Mouse (Mus musculus) limb, embryonic 11.5 days (tissue): ENCODE measurements around the gene Npb. TPM values are rescaled to one million over a fixed set of nuclear protein-coding genes. Genes with fewer than 3 reads are reported as not detected.

Experiments
- ATAC-seq: fragments of 200-750 bp; cut with Nextera tagmentation; 2 replicates; pipeline ENCODE4 v1.8.0; 2017; ENCODE audit warnings: low read depth; ENCODE audit not compliant: insufficient number of reproducible peaks, low FRiP score, low TSS enrichment
- DNase-seq: peaks from one replicate; pipeline ENCODE4 v3.0.0-alpha.2; 2015; ENCODE audit warnings: low spot score
- H3K27ac ChIP-seq: fragments of 300-500 bp; sonication (generic); replicated peaks from 2 replicates; pipeline ENCODE4 v1.5.1; 2014; ENCODE audit warnings: low read depth, mild to moderate bottlenecking, low read length
- H3K27me3 ChIP-seq: fragments of 300-500 bp; sonication (generic); 2 replicates; pipeline ENCODE4 v1.6.1; 2014; ENCODE audit warnings: mild to moderate bottlenecking, low read length, mixed read lengths; ENCODE audit not compliant: control insufficient read depth, insufficient read depth
- H3K36me3 ChIP-seq: fragments of 300-500 bp; sonication (generic); 2 replicates; pipeline ENCODE4 v1.6.1; 2014; ENCODE audit warnings: mild to moderate bottlenecking, low read length, moderate library complexity, mixed read lengths; ENCODE audit not compliant: control insufficient read depth, insufficient read depth
- H3K4me1 ChIP-seq: fragments of 300-500 bp; sonication (generic); 2 replicates; pipeline ENCODE4 v1.6.1; 2014; ENCODE audit warnings: low read length, mixed read lengths; ENCODE audit not compliant: control insufficient read depth, insufficient read depth
- H3K4me2 ChIP-seq: fragments of 300-500 bp; sonication (generic); 2 replicates; pipeline ENCODE4 v1.6.1; 2014; ENCODE audit warnings: low read depth, mild to moderate bottlenecking, moderate library complexity; ENCODE audit not compliant: severe bottlenecking
- H3K4me3 ChIP-seq: fragments of 300-500 bp; sonication (generic); 2 replicates; pipeline ENCODE4 v1.5.1; 2014; ENCODE audit warnings: low read depth, low read length
- H3K9ac ChIP-seq: fragments of 300-500 bp; sonication (generic); 2 replicates; pipeline ENCODE4 v1.6.1; 2014; ENCODE audit warnings: mild to moderate bottlenecking, low read length
- H3K9me3 ChIP-seq: fragments of 300-500 bp; sonication (generic); 2 replicates; pipeline ENCODE4 v1.6.1; 2016; ENCODE audit warnings: low read length; ENCODE audit not compliant: control insufficient read depth
- WGBS: fragments of 180-500 bp; shearing (Covaris S2); extraction: QIAGEN DNeasy Blood & Tissue Kit; methylation state at CpG from one replicate; pipeline ENCODE4 v1.1.7; 2014; 5-methylcytosine and 5-hydroxymethylcytosine counted together
- polyA plus RNA-seq: library from polyadenylated mRNA; unstranded; fragments of >200 nt; fragmentation: Nextera tagmentation; extraction: Ambion mirVana; gene quantifications from 2 replicates; pipeline ENCODE4 v1.2.1, GENCODE M21; 2014

Npb gene
- polyA plus RNA-seq, 1 experiment from 2014 or later = 1.4 TPM

GRCm38 (mm10) chr11:120603545-120603944, 4.7 kb upstream of the Npb start:
- Histone ChIP-seq H3K27me3 (0 out of 2 replicates have a peak, but pooled peaks cover 4% of the 10 kb centered on the region), H3K4me2 (no peak overlapping the region), H3K4me3 (no peak overlapping the region), H3K36me3 (peaks cover 12% of the 10 kb centered on the region), H3K9me3 (no peaks in the 10 kb centered on the region), H3K27ac (no peak overlapping the region), H3K9ac (no peak overlapping the region), H3K4me1 (peaks cover 6% of the 10 kb centered on the region)
- DNase-seq (no peak), ATAC-seq (no peak)
- WGBS = 91% methylated on average over 2 of the region's 2 CpGs

GRCm38 (mm10) chr11:120605667-120606066, 2.6 kb upstream of the Npb start:
- Histone ChIP-seq H3K9me3 (no peaks in the 10 kb centered on the region), H3K36me3 (peaks cover 12% of the 10 kb centered on the region), H3K9ac (no peak overlapping the region), H3K4me1 (peaks cover 6% of the 10 kb centered on the region; the same call in 1 of the 2 replicates), H3K4me3 (no peak overlapping the region), H3K4me2 (no peak overlapping the region), H3K27ac (no peak overlapping the region), H3K27me3 (0 out of 2 replicates have a peak, but pooled peaks cover 10% of the 10 kb centered on the region)
- ATAC-seq (no peak), DNase-seq (no peak)
- 91% methylated on average over 7 of the region's 7 CpGs for WGBS

GRCm38 (mm10) chr11:120606764-120607163, 1.5 kb upstream of the Npb start:
- Histone ChIP-seq H3K4me3 (no peak overlapping the region), H3K36me3 (peaks cover 12% of the 10 kb centered on the region), H3K9me3 (no peaks in the 10 kb centered on the region), H3K27ac (no peak overlapping the region), H3K9ac (no peak overlapping the region), H3K27me3 (0 out of 2 replicates have a peak, but pooled peaks cover 10% of the 10 kb centered on the region), H3K4me1 (peaks cover 6% of the 10 kb centered on the region; the same call in 1 of the 2 replicates), H3K4me2 (no peak overlapping the region)
- 79% methylated on average over 4 of the region's 4 CpGs for WGBS
- no peak for DNase-seq
- ATAC-seq = no peak

GRCm38 (mm10) chr11:120609250-120609649, 973 bp downstream of the Npb start:
- 42% methylated on average over 8 of the region's 8 CpGs for WGBS
- Histone ChIP-seq H3K4me1 (peaks cover 6% of the 10 kb centered on the region; the same call in 1 of the 2 replicates), H3K4me2 (no peak overlapping the region), H3K9me3 (no peaks in the 10 kb centered on the region), H3K27ac (no peak overlapping the region), H3K36me3 (peaks cover 10% of the 10 kb centered on the region), H3K27me3 (0 out of 2 replicates have a peak, but pooled peaks cover 10% of the 10 kb centered on the region), H3K9ac (no peak overlapping the region; the same call in 1 of the 2 replicates), H3K4me3 (no peak overlapping the region)
- DNase-seq = no peak
- no peak for ATAC-seq

- peaks cover 10% of the 10 kb centered on the region for H3K36me3 ChIP-seq
- ATAC-seq (no peak), DNase-seq (no peak)
- no peak overlapping the region for H3K27ac ChIP-seq
- no peaks in the 10 kb centered on the region for H3K9me3 ChIP-seq
- H3K4me2 ChIP-seq = no peak overlapping the region
- H3K9ac ChIP-seq = no peak overlapping the region
- H3K27me3 ChIP-seq = 0 out of 2 replicates have a peak, but pooled peaks cover 10% of the 10 kb centered on the region
- 84% methylated on average over 9 of the region's 9 CpGs for WGBS
- H3K4me1 ChIP-seq = peaks cover 6% of the 10 kb centered on the region; the same call in 1 of the 2 replicates
- no peak overlapping the region for H3K4me3 ChIP-seq
These were observed 2.3 kb downstream of the Npb start for GRCm38 (mm10) chr11:120610477-120611046.

GRCm38 (mm10) chr11:120612763-120613162, 4.5 kb downstream of the Npb start:
- H3K36me3 ChIP-seq = peaks cover 7% of the 10 kb centered on the region
- DNase-seq = peak; percentile 78
- no peaks in the 10 kb centered on the region for H3K9me3 ChIP-seq
- no peak overlapping the region for H3K9ac ChIP-seq
- H3K27me3 ChIP-seq = 0 out of 2 replicates have a peak, but pooled peaks cover 6% of the 10 kb centered on the region
- H3K4me1 ChIP-seq = peaks cover 14% of the 10 kb centered on the region
- ATAC-seq = no peak
- H3K4me2 ChIP-seq = no peak overlapping the region
- no peak overlapping the region for H3K27ac ChIP-seq
- H3K4me3 ChIP-seq = no peak overlapping the region
- WGBS = 36% methylated on average over 6 of the region's 6 CpGs

- H3K9me3 ChIP-seq = no peaks in the 10 kb centered on the region
- WGBS = 86% methylated on average over 10 of the region's 10 CpGs
- no peak overlapping the region for H3K27ac ChIP-seq
- no peak overlapping the region for H3K4me2 ChIP-seq
- 0 out of 2 replicates have a peak, but pooled peaks cover 6% of the 10 kb centered on the region for H3K27me3 ChIP-seq
- no peak for DNase-seq
- no peak overlapping the region for H3K9ac ChIP-seq
- peaks cover 16% of the 10 kb centered on the region for H3K4me1 ChIP-seq
- peaks cover 8% of the 10 kb centered on the region for H3K36me3 ChIP-seq
- ATAC-seq = no peak
- H3K4me3 ChIP-seq = no peak overlapping the region
These were observed 5.2 kb downstream of the Npb start for GRCm38 (mm10) chr11:120613481-120613972.

GRCm38 (mm10) chr11:120613976-120614375, 5.7 kb downstream of the Npb start:
- peaks cover 11% of the 10 kb centered on the region for H3K4me1 ChIP-seq
- no peak for DNase-seq
- no peak overlapping the region for H3K4me2 ChIP-seq
- no peak for ATAC-seq
- H3K9ac ChIP-seq = no peak overlapping the region
- H3K4me3 ChIP-seq = no peak overlapping the region
- H3K9me3 ChIP-seq = no peaks in the 10 kb centered on the region
- peaks cover 11% of the 10 kb centered on the region for H3K36me3 ChIP-seq
- H3K27ac ChIP-seq = no peak overlapping the region
- 88% methylated on average over 8 of the region's 8 CpGs for WGBS
- H3K27me3 ChIP-seq = 0 out of 2 replicates have a peak, but pooled peaks cover 5% of the 10 kb centered on the region
